Mouse (Mus musculus) hindbrain, embryonic 11.5 days (tissue): ENCODE measurements around the gene Gm26938. TPM values are rescaled to one million over a fixed set of nuclear protein-coding genes. Genes with fewer than 3 reads are reported as not detected.

Experiments
- ATAC-seq: fragments of 200-750 bp; cut with Nextera tagmentation; 2 replicates; pipeline ENCODE4 v1.8.0; 2017; ENCODE audit warnings: mild to moderate bottlenecking, moderate TSS enrichment, moderate library complexity; ENCODE audit not compliant: low FRiP score
- DNase-seq: peaks from one replicate; pipeline ENCODE4 v3.0.0-alpha.2; 2015; ENCODE audit warnings: low spot score
- H3K27ac ChIP-seq: fragments of 300-500 bp; sonication (generic); 2 replicates; pipeline ENCODE4 v1.5.1; 2014; ENCODE audit warnings: mild to moderate bottlenecking, low read depth, low read length
- H3K27me3 ChIP-seq: fragments of 300-500 bp; sonication (generic); 2 replicates; pipeline ENCODE4 v1.6.1; 2014; ENCODE audit warnings: mild to moderate bottlenecking, low read length, moderate library complexity, mixed read lengths; ENCODE audit not compliant: control insufficient read depth, insufficient read depth
- H3K36me3 ChIP-seq: fragments of 300-500 bp; sonication (generic); 2 replicates; pipeline ENCODE4 v1.6.1; 2014; ENCODE audit warnings: mild to moderate bottlenecking, low read length, moderate library complexity, mixed read lengths; ENCODE audit not compliant: control insufficient read depth, insufficient read depth
- H3K4me1 ChIP-seq: fragments of 300-500 bp; sonication (generic); replicated peaks from 2 replicates; pipeline ENCODE4 v1.6.1; 2014; ENCODE audit warnings: low read length, mixed read lengths; ENCODE audit not compliant: control insufficient read depth, insufficient read depth
- H3K4me2 ChIP-seq: fragments of 300-500 bp; sonication (generic); replicated peaks from 2 replicates; pipeline ENCODE4 v1.6.1; 2014; ENCODE audit warnings: mild to moderate bottlenecking, low read depth, low read length
- H3K4me3 ChIP-seq: fragments of 300-500 bp; sonication (generic); 2 replicates; pipeline ENCODE4 v1.5.1; 2014; ENCODE audit warnings: low read depth, low read length
- H3K9ac ChIP-seq: fragments of 300-500 bp; sonication (generic); 2 replicates; pipeline ENCODE4 v1.6.1; 2014; ENCODE audit warnings: low read depth, low read length
- H3K9me3 ChIP-seq: fragments of 300-500 bp; sonication (generic); 2 replicates; pipeline ENCODE4 v1.6.1; 2016; ENCODE audit warnings: low read length; ENCODE audit not compliant: control insufficient read depth
- WGBS: fragments of 180-500 bp; shearing (Covaris S2); extraction: QIAGEN DNeasy Blood & Tissue Kit; methylation state at CpG from one replicate; pipeline ENCODE4 v1.1.7; 2014; 5-methylcytosine and 5-hydroxymethylcytosine counted together
- polyA plus RNA-seq: library from polyadenylated mRNA; unstranded; fragments of >200 nt; fragmentation: Nextera tagmentation; extraction: Ambion mirVana; gene quantifications from 2 replicates; pipeline ENCODE4 v1.2.1, GENCODE M21; 2014

Gm26938 gene
- polyA plus RNA-seq, result not detected in 2 replicates

DNA sequence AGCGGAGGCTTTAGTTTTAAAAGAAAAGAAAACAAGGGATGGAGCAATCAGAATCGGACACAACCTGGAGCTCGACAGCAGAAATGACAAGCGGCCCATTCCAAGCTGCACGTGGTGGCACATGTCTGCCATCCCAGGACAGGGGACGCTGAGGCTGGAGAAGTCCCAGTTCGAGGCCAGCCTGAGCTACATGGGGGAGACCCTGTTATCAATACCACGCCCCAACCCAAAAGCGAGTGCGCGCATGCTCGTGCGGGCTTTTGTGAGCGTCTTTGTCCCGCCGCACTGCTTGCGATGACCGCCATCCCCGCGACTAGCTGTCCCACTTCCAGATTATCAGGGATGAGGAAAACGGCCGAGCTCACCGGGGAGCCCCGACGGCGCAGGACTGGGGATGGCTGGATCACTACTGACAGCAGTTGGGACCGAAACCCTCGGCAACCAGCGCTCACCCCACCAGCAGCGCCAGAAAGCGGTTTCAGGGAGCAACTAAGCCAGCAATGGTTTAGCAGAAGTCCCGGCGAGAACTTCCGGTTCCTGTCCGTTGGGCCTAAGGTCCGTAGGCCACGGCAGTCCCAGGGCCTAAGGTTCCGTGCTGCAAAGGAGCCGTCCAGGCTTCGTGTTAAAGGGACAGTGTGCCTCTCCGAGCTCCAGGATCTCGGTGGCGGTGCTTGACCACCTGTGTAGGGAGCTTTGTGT is at the start of gene Gm26938, which contains the start of gene Psmg3:
TSS of gene Gm26938 (minus strand) at position 51 of the 699 bp plus-strand sequence.
TSS of gene Psmg3 (minus strand) at position 529 of the 699 bp plus-strand sequence.
- peak within 1 kb of the TSS; percentile 56 for H3K27ac ChIP-seq
- WGBS, result under 1% methylated on average over 43 of the region's 43 CpGs

DNA sequence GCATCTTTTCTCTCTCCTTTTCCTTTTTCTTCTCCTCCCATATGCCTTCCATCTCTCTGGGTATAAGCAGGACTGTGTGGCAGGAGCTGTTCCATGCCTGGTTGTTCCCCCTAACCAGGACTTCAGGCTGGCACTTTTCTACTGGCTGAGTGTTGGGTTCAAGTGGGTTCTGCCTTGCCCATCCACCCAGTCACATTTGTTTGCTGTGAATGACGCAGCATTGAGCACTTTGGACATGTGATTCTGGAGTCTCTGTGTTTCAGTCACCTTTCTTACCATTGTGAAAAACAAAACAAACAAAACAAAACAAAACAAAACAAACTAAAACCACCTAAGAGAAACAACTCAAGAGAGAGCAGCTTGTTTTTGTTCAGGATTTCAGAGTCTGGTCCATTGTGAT is 45.3 kb upstream of the Gm26938 start:
- Histone ChIP-seq H3K4me2 (no peak overlapping the region), H3K36me3 (no peaks in the 10 kb centered on the region), H3K4me3 (no peak overlapping the region), H3K27ac (no peak overlapping the region), H3K9ac (no peak overlapping the region), H3K27me3 (no peaks in the 10 kb centered on the region), H3K4me1 (no peaks in the 10 kb centered on the region), H3K9me3 (no peaks in the 10 kb centered on the region)
- no peak for ATAC-seq
- WGBS, result 79% methylated on average over 1 of the region's 1 CpGs
- DNase-seq, result no peak

More for the DNA sequence above, at the start of gene Gm26938, which contains the start of gene Psmg3:
- Histone ChIP-seq H3K9me3 (no peaks in the 10 kb centered on the region), H3K36me3 (peaks cover 3% of the 10 kb centered on the region; the same call in 1 of the 2 replicates), H3K27me3 (no peaks in the 10 kb centered on the region), H3K4me1 (peaks cover 8% of the 10 kb centered on the region), H3K4me3 (peak within 1 kb of the TSS; percentile 85), H3K9ac (peak within 1 kb of the TSS; percentile 77), H3K4me2 (peak within 1 kb of the TSS; percentile 82)
- ATAC-seq, result peak; percentile 86
- DNase-seq, result peak; percentile 97

- Histone ChIP-seq H3K36me3 (no peaks in the 10 kb centered on the region), H3K9me3 (no peaks in the 10 kb centered on the region), H3K4me3 (no peak overlapping the region), H3K27me3 (no peaks in the 10 kb centered on the region), H3K27ac (no peak overlapping the region), H3K9ac (no peak overlapping the region), H3K4me1 (no peaks in the 10 kb centered on the region), H3K4me2 (no peak overlapping the region)
- WGBS, result 13% methylated on average over 4 of the region's 4 CpGs
- ATAC-seq (no peak), DNase-seq (no peak)
Measured at GRCm38 (mm10) chr5:139870886-139871285, 44.7 kb upstream of the Gm26938 start.

DNA sequence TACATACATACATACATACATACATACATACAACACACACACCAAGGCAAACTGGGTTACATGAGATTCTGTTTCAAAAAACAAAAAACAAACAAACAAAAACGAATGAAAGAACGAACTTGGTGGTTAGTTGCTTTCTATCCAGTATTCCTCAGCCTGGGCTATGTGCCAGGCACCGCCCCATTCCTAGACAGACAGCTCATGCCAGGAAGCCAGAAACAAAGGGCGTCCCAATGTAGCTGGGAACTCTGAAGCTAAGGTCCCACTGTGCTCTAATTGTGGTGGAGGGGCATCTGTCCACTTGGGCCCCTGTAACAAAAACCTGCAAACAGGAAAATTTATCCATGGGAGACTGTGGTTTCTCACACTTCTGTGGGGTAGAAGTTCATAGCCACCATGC is 36.6 kb upstream of the Gm26938 start:
- 69% methylated on average over 4 of the region's 4 CpGs for WGBS
- ATAC-seq (no peak), DNase-seq (no peak)
- Histone ChIP-seq H3K9ac (no peak overlapping the region), H3K9me3 (no peaks in the 10 kb centered on the region), H3K4me2 (no peak overlapping the region), H3K27me3 (no peaks in the 10 kb centered on the region), H3K4me3 (no peak overlapping the region), H3K27ac (no peak overlapping the region), H3K4me1 (no peaks in the 10 kb centered on the region), H3K36me3 (no peaks in the 10 kb centered on the region)

DNA sequence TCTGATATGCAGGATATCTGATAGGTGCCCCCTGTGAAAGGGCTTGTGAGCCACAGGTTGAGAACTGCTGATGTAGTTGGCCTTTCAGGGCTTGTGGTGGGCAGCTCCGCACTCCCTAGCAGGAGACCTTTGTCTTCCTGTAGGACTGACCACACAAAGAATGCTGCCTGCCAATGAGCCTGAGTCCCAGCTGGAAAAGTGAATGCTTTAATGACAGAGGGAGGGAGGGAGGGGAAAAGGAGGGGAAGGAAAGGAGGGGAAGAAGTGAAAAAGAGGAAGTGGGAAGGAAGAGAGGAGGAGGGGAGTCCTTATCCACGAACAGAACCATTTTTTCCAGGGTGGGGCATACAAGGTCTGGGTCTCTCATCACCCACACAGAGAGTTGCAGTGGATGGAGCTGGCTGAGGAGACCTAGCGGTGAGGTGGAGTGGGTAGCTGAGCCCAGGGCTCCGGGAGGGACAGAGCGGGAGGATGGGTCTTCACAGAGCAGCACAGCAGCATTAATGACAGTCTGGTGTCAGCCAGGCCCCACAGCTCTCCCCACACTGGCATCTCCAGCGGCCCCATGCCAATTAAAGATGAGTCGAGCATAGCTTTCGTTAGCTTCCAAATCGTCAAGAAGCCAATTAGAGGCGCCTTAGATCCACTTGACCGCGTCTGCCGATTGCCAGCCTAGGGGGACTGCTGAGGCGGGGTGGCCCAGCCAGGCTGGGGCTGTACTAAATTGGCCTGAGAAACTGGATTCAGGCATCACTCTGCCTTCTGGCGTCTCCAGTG is 34.3 kb upstream of the Gm26938 start:
- DNase-seq, result peak; percentile 34
- no peaks in the 10 kb centered on the region for H3K36me3 ChIP-seq
- 29% methylated on average over 15 of the region's 15 CpGs for WGBS
- H3K4me1 ChIP-seq, result no peaks in the 10 kb centered on the region
- no peak overlapping the region for H3K4me3 ChIP-seq
- no peak overlapping the region for H3K4me2 ChIP-seq
- ATAC-seq, result no peak
- 0 out of 2 replicates have a peak overlapping the region, but pooled peaks have one; percentile 11 for H3K9ac ChIP-seq
- H3K27me3 ChIP-seq, result no peaks in the 10 kb centered on the region
- no peaks in the 10 kb centered on the region for H3K9me3 ChIP-seq
- no peak overlapping the region for H3K27ac ChIP-seq

- Histone ChIP-seq H3K4me1 (no peaks in the 10 kb centered on the region), H3K9me3 (no peaks in the 10 kb centered on the region), H3K27ac (no peak overlapping the region), H3K27me3 (no peaks in the 10 kb centered on the region), H3K4me3 (no peak overlapping the region), H3K9ac (no peak overlapping the region), H3K4me2 (no peak overlapping the region), H3K36me3 (no peaks in the 10 kb centered on the region)
- DNase-seq (no peak), ATAC-seq (no peak)
- 81% methylated on average over 12 of the region's 12 CpGs for WGBS
Measured at GRCm38 (mm10) chr5:139849626-139850320, 23.6 kb upstream of the Gm26938 start.

- no peak overlapping the region for H3K9ac ChIP-seq
- H3K36me3 ChIP-seq, result no peaks in the 10 kb centered on the region
- H3K4me1 ChIP-seq, result no peaks in the 10 kb centered on the region
- H3K9me3 ChIP-seq, result no peaks in the 10 kb centered on the region
- WGBS, result 29% methylated on average over 3 of the region's 3 CpGs
- H3K27ac ChIP-seq, result no peak overlapping the region
- DNase-seq, result peak; percentile 37
- ATAC-seq, result 0 out of 2 replicates have a peak, but pooled peaks have one; percentile 35
- no peaks in the 10 kb centered on the region for H3K27me3 ChIP-seq
- H3K4me2 ChIP-seq, result no peak overlapping the region
- H3K4me3 ChIP-seq, result no peak overlapping the region
Measured at GRCm38 (mm10) chr5:139839142-139839541, 12.9 kb upstream of the Gm26938 start.

DNA sequence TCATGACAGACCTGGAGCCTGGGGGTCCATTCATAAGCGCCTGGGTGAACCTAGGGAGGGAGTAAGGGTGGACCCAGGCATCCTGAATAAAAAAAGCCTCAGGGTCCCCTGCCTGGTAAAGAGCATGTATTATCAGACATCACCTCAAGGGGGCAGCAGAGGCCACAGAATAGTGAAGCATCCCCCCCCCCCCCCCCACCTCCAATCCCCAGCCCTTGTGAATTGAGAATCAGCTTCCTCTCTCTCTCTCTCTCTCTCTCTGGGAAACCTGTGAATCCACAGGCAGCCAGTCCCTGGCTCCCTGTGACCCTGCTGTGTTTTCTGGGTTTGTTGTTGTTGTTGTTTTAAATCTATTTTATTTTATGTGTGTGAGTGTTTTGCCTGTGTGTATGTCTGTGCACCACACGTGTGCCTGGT is 12.3 kb upstream of the Gm26938 start:
- peak; percentile 90 for DNase-seq
- Histone ChIP-seq H3K4me2 (no peak overlapping the region), H3K27ac (no peak overlapping the region), H3K9me3 (no peaks in the 10 kb centered on the region), H3K4me3 (no peak overlapping the region), H3K27me3 (no peaks in the 10 kb centered on the region), H3K4me1 (no peaks in the 10 kb centered on the region), H3K36me3 (no peaks in the 10 kb centered on the region), H3K9ac (no peak overlapping the region)
- WGBS, result 23% methylated on average over 2 of the region's 2 CpGs
- ATAC-seq, result peak; percentile 19; the same call in 1 of the 2 replicates
